Mouse (Mus musculus): Measurements from ENCODE around the gene Taf6l. TPM values are rescaled to one million over a fixed set of nuclear protein-coding genes. Genes with fewer than 3 reads are reported as not detected.

Taf6l gene
- polyA plus RNA-seq, 1 experiment from 2014 or later = 18.2 TPM

- Histone ChIP-seq H3K36me3 (peaks cover 39% of the 10 kb centered on the region), H3K9ac (peak overlapping the region; percentile 89), H3K9me3 (no peaks in the 10 kb centered on the region), H3K4me1 (peaks cover 35% of the 10 kb centered on the region), H3K4me3 (peak overlapping the region; percentile 73), H3K27me3 (replicated peaks) (no peaks in the 10 kb centered on the region), H3K27ac (replicated peaks) (peak overlapping the region; percentile 89), H3K4me2 (peak overlapping the region; percentile 87)
- 3% methylated on average over 14 of the region's 14 CpGs for WGBS
- no peak for ATAC-seq (ENCODE audit: extremely low read depth, insufficient number of reproducible peaks, low FRiP score, low TSS enrichment)
These were observed 28.7 kb downstream of the Taf6l start for GRCm38 (mm10) chr19:8757471-8757998.

- Histone ChIP-seq H3K4me3 (peak within 1 kb of the TSS; percentile 73), H3K9me3 (no peaks in the 10 kb centered on the region), H3K4me2 (peak within 1 kb of the TSS; percentile 87), H3K27ac (replicated peaks) (peak within 1 kb of the TSS; percentile 89), H3K9ac (peak within 1 kb of the TSS; percentile 89), H3K27me3 (replicated peaks) (no peaks in the 10 kb centered on the region), H3K36me3 (peaks cover 41% of the 10 kb centered on the region), H3K4me1 (peaks cover 35% of the 10 kb centered on the region)
- under 1% methylated on average over 74 of the region's 75 CpGs for WGBS
- peak; percentile 94 for ATAC-seq (ENCODE audit: extremely low read depth, insufficient number of reproducible peaks, low FRiP score, low TSS enrichment)
These were observed 29.4 kb downstream of the Taf6l start, which contains the start of gene Nxf1 for GRCm38 (mm10) chr19:8756635-8757387. Gene Nxf1, plus strand, starts transcription at chr19:8757073.

GRCm38 (mm10) chr19:8755652-8756051, 30.6 kb downstream of the Taf6l start:
- Histone ChIP-seq H3K27me3 (replicated peaks) (no peaks in the 10 kb centered on the region), H3K36me3 (peaks cover 53% of the 10 kb centered on the region), H3K4me2 (peak overlapping the region; percentile 87), H3K4me3 (peak overlapping the region; percentile 73), H3K4me1 (peaks cover 35% of the 10 kb centered on the region), H3K9me3 (no peaks in the 10 kb centered on the region), H3K9ac (peak overlapping the region; percentile 89; the same call in 1 of the 2 replicates), H3K27ac (replicated peaks) (no peak overlapping the region)
- 50% methylated on average over 3 of the region's 3 CpGs for WGBS
- no peak for ATAC-seq (ENCODE audit: extremely low read depth, insufficient number of reproducible peaks, low FRiP score, low TSS enrichment)

- H3K27ac ChIP-seq (replicated peaks) = no peak overlapping the region
- no peak overlapping the region for H3K4me2 ChIP-seq
- H3K9me3 ChIP-seq = no peaks in the 10 kb centered on the region
- H3K4me1 ChIP-seq = peaks cover 13% of the 10 kb centered on the region
- peaks cover 98% of the 10 kb centered on the region for H3K36me3 ChIP-seq
- H3K27me3 ChIP-seq (replicated peaks) = no peaks in the 10 kb centered on the region
- no peak overlapping the region for H3K9ac ChIP-seq
- WGBS = 68% methylated on average over 2 of the region's 2 CpGs
- H3K4me3 ChIP-seq = no peak overlapping the region
- ATAC-seq (ENCODE audit: extremely low read depth, insufficient number of reproducible peaks, low FRiP score, low TSS enrichment) = no peak
These were observed 38.8 kb downstream of the Taf6l start for GRCm38 (mm10) chr19:8747368-8747767.

- 90% methylated on average over 1 of the region's 1 CpGs for WGBS
These were observed 40.8 kb downstream of the Taf6l start for GRCm38 (mm10) chr19:8745382-8745781.

GRCm38 (mm10) chr19:8742176-8742575, 44.0 kb downstream of the Taf6l start:
- no peak for ATAC-seq (ENCODE audit: extremely low read depth, insufficient number of reproducible peaks, low FRiP score, low TSS enrichment)
- peaks cover 79% of the 10 kb centered on the region for H3K36me3 ChIP-seq

More at GRCm38 (mm10) chr19:8745382-8745781, 40.8 kb downstream of the Taf6l start:
- H3K27me3 ChIP-seq (replicated peaks) = no peaks in the 10 kb centered on the region
- no peaks in the 10 kb centered on the region for H3K9me3 ChIP-seq
- H3K36me3 ChIP-seq = peaks cover 83% of the 10 kb centered on the region
- no peak overlapping the region for H3K4me2 ChIP-seq
- no peak overlapping the region for H3K27ac ChIP-seq (replicated peaks)
- peaks cover 23% of the 10 kb centered on the region for H3K4me1 ChIP-seq
- no peak overlapping the region for H3K9ac ChIP-seq
- no peak for ATAC-seq (ENCODE audit: extremely low read depth, insufficient number of reproducible peaks, low FRiP score, low TSS enrichment)
- no peak overlapping the region for H3K4me3 ChIP-seq

GRCm38 (mm10) chr19:8741243-8741869, 44.9 kb downstream of the Taf6l start, which contains the start of gene Stx5a:
Gene Stx5a, plus strand, starts transcription at chr19:8741413.
- peaks cover 71% of the 10 kb centered on the region for H3K36me3 ChIP-seq
- peak within 1 kb of the TSS; percentile 98 for H3K4me3 ChIP-seq
- peak within 1 kb of the TSS; percentile 97 for H3K9ac ChIP-seq
- ATAC-seq (ENCODE audit: extremely low read depth, insufficient number of reproducible peaks, low FRiP score, low TSS enrichment) = peak; percentile 95
- peaks cover 30% of the 10 kb centered on the region for H3K4me1 ChIP-seq
- H3K4me2 ChIP-seq = peak within 1 kb of the TSS; percentile 100
- H3K9me3 ChIP-seq = no peaks in the 10 kb centered on the region
- WGBS = under 1% methylated on average over 36 of the region's 36 CpGs
- no peaks in the 10 kb centered on the region for H3K27me3 ChIP-seq (replicated peaks)
- H3K27ac ChIP-seq (replicated peaks) = peak within 1 kb of the TSS; percentile 98

More at GRCm38 (mm10) chr19:8742176-8742575, 44.0 kb downstream of the Taf6l start:
- Histone ChIP-seq H3K27ac (replicated peaks) (peak overlapping the region; percentile 98), H3K4me1 (peaks cover 25% of the 10 kb centered on the region), H3K9me3 (no peaks in the 10 kb centered on the region), H3K4me3 (peak overlapping the region; percentile 98), H3K27me3 (replicated peaks) (no peaks in the 10 kb centered on the region), H3K4me2 (peak overlapping the region; percentile 100), H3K9ac (peak overlapping the region; percentile 97)
- 12% methylated on average over 14 of the region's 14 CpGs for WGBS

- Histone ChIP-seq H3K27ac (replicated peaks) (peak within 1 kb of the TSS; percentile 98), H3K4me1 (peaks cover 30% of the 10 kb centered on the region), H3K36me3 (peaks cover 63% of the 10 kb centered on the region), H3K27me3 (replicated peaks) (no peaks in the 10 kb centered on the region), H3K4me2 (peak within 1 kb of the TSS; percentile 100), H3K9ac (peak within 1 kb of the TSS; percentile 97), H3K4me3 (peak within 1 kb of the TSS; percentile 98), H3K9me3 (no peaks in the 10 kb centered on the region)
- no peak for ATAC-seq (ENCODE audit: extremely low read depth, insufficient number of reproducible peaks, low FRiP score, low TSS enrichment)
- 67% methylated on average over 14 of the region's 14 CpGs for WGBS
These were observed 45.6 kb downstream of the Taf6l start, which contains the start of gene 1700092M07Rik for GRCm38 (mm10) chr19:8740603-8741002. Gene 1700092M07Rik, plus strand, starts transcription at chr19:8740718.

- Histone ChIP-seq H3K4me2 (no peak overlapping the region), H3K9me3 (no peaks in the 10 kb centered on the region), H3K9ac (no peak overlapping the region), H3K36me3 (peaks cover 53% of the 10 kb centered on the region), H3K27ac (replicated peaks) (no peak overlapping the region), H3K27me3 (replicated peaks) (no peaks in the 10 kb centered on the region), H3K4me1 (peaks cover 34% of the 10 kb centered on the region), H3K4me3 (no peak overlapping the region)
- 89% methylated on average over 6 of the region's 6 CpGs for WGBS
- ATAC-seq (ENCODE audit: extremely low read depth, insufficient number of reproducible peaks, low FRiP score, low TSS enrichment) = no peak
These were observed 46.6 kb downstream of the Taf6l start for GRCm38 (mm10) chr19:8739646-8740045.

GRCm38 (mm10) chr19:8738911-8739310, 47.3 kb downstream of the Taf6l start:
- Histone ChIP-seq H3K9me3 (no peaks in the 10 kb centered on the region), H3K9ac (no peak overlapping the region), H3K27me3 (replicated peaks) (no peaks in the 10 kb centered on the region), H3K4me1 (peaks cover 34% of the 10 kb centered on the region), H3K4me3 (no peak overlapping the region), H3K36me3 (peaks cover 46% of the 10 kb centered on the region), H3K4me2 (no peak overlapping the region), H3K27ac (replicated peaks) (no peak overlapping the region)
- ATAC-seq (ENCODE audit: extremely low read depth, insufficient number of reproducible peaks, low FRiP score, low TSS enrichment) = no peak
- WGBS = 89% methylated on average over 7 of the region's 7 CpGs

- peak; percentile 12; the same call in 1 of the 2 replicates for ATAC-seq (ENCODE audit: extremely low read depth, insufficient number of reproducible peaks, low FRiP score, low TSS enrichment)
- Histone ChIP-seq H3K27me3 (replicated peaks) (0 out of 2 replicates have a peak, but pooled peaks cover 4% of the 10 kb centered on the region), H3K36me3 (peaks cover 33% of the 10 kb centered on the region), H3K4me1 (peaks cover 18% of the 10 kb centered on the region), H3K27ac (replicated peaks) (peak overlapping the region; percentile 71), H3K4me3 (peak overlapping the region; percentile 96), H3K4me2 (peak overlapping the region; percentile 93), H3K9me3 (no peaks in the 10 kb centered on the region), H3K9ac (peak overlapping the region; percentile 92)
- WGBS = 2% methylated on average over 11 of the region's 11 CpGs
These were observed 50.1 kb downstream of the Taf6l start for GRCm38 (mm10) chr19:8736160-8736467.

All from heart, embryonic 13.5 days (tissue).